Mouse (Mus musculus) kidney, embryonic 15.5 days (tissue): ENCODE measurements at regions not wholly inside any gene's neighbourhood (a gene's known extent, or its start where the extent isn't known, plus 50 kb on each side); places are given as distances from the start of the nearest gene placed in this dataset.
A peak's percentile ranks its signal among the peaks of the same experiment; 100 is the strongest.

Experiments
- ATAC-seq: fragments of 200-750 bp; cut with Nextera tagmentation; replicated peaks from 2 replicates; pipeline ENCODE4 v1.8.0; 2017; ENCODE audit warnings: moderate TSS enrichment; ENCODE audit not compliant: low FRiP score
- H3K27ac ChIP-seq: fragments of 300-500 bp; sonication (generic); 2 replicates; pipeline ENCODE4 v1.5.1; 2015; ENCODE audit warnings: mild to moderate bottlenecking, inconsistent platforms
- H3K27me3 ChIP-seq: fragments of 300-500 bp; sonication (generic); 2 replicates; pipeline ENCODE4 v1.6.1; 2015; ENCODE audit warnings: inconsistent platforms
- H3K36me3 ChIP-seq: fragments of 300-500 bp; sonication (generic); 2 replicates; pipeline ENCODE4 v1.6.1; 2015; ENCODE audit warnings: inconsistent platforms
- H3K4me1 ChIP-seq: fragments of 300-500 bp; sonication (generic); 2 replicates; pipeline ENCODE4 v1.6.1; 2015; ENCODE audit warnings: inconsistent platforms
- H3K4me2 ChIP-seq: fragments of 300-500 bp; sonication (generic); 2 replicates; pipeline ENCODE4 v1.6.1; 2015; ENCODE audit warnings: moderate library complexity, mild to moderate bottlenecking, inconsistent platforms
- H3K4me3 ChIP-seq: fragments of 300-500 bp; sonication (generic); replicated peaks from 2 replicates; pipeline ENCODE4 v1.5.1; 2015; ENCODE audit warnings: mild to moderate bottlenecking, inconsistent platforms
- H3K9ac ChIP-seq: fragments of 300-500 bp; sonication (generic); 2 replicates; pipeline ENCODE4 v1.6.1; 2015; ENCODE audit warnings: mild to moderate bottlenecking, inconsistent platforms
- H3K9me3 ChIP-seq: fragments of 300-500 bp; sonication (generic); replicated peaks from 2 replicates; pipeline ENCODE4 v1.6.1; 2016; ENCODE audit warnings: inconsistent platforms
- WGBS: fragments of 180-500 bp; shearing (Covaris S2); methylation state at CpG from one replicate; pipeline ENCODE4 v1.1.7; 2015; ENCODE audit warnings: mixed read lengths; 5-methylcytosine and 5-hydroxymethylcytosine counted together

DNA sequence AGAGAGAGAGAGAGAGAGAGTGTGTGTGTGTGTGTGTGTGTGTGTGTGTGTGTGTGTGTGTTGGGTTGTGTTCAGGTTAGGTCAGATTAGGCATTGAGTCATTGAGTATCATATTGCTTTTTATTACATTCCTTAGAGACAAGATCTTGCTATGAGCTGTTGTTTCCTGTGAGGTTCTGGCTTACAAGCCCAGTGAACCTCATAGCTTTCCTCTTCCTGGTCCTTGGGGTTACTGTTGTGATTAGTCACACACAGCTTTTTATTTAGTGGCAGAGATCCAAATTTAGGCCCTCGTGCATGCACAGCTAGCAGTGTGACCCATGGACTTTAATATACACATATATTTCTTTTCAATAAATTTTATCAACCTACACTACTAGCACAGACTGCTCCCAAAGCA lies 120.3 kb upstream of the Gm12666 start:
- H3K4me2 ChIP-seq: no peak overlapping the region
- peak; percentile 54; the same call in 1 of the 2 replicates for ATAC-seq

GRCm38 (mm10) chr4:92265878-92266277 lies 74.3 kb upstream of the Gm12666 start:
- no peak overlapping the region for H3K9ac ChIP-seq
- no peak overlapping the region for H3K27ac ChIP-seq
- H3K4me2 ChIP-seq: no peak overlapping the region
- 98% methylated on average over 1 of the region's 1 CpGs for WGBS
- no peak overlapping the region for H3K4me3 ChIP-seq
- H3K36me3 ChIP-seq: no peaks in the 10 kb centered on the region
- no peaks in the 10 kb centered on the region for H3K27me3 ChIP-seq
- no peaks in the 10 kb centered on the region for H3K9me3 ChIP-seq
- ATAC-seq: no peak
- H3K4me1 ChIP-seq: no peaks in the 10 kb centered on the region

More for the DNA sequence above, 120.3 kb upstream of the Gm12666 start:
- Histone ChIP-seq H3K27ac (no peak overlapping the region), H3K9ac (no peak overlapping the region), H3K4me3 (no peak overlapping the region), H3K27me3 (no peaks in the 10 kb centered on the region), H3K9me3 (no peaks in the 10 kb centered on the region), H3K36me3 (no peaks in the 10 kb centered on the region), H3K4me1 (no peaks in the 10 kb centered on the region)
- 29% methylated on average over 1 of the region's 1 CpGs for WGBS

DNA sequence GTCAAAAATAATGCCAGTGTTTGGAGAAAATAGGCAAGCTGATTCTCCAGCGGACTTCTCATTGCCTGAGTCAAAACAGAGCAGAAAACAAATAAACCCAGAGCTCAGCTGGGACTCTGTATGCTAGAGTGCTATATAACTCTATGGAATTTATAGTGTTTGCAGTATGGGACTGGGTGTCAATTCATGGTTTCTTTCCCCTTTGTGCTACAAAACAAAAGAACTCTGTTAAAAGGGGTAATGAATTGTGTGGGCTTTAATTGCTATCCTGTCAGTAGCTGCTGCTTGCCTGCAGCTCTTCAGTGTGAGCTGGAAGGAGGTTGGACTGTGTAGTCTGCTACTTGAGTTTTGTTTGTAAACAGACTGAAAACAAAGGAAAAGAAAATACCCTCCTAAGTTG lies 55.3 kb upstream of the Gm12666 start:
- WGBS: 29% methylated on average over 1 of the region's 1 CpGs
- Histone ChIP-seq H3K9ac (no peak overlapping the region), H3K36me3 (no peaks in the 10 kb centered on the region), H3K4me1 (no peaks in the 10 kb centered on the region), H3K4me3 (no peak overlapping the region), H3K4me2 (no peak overlapping the region), H3K9me3 (no peaks in the 10 kb centered on the region), H3K27me3 (no peaks in the 10 kb centered on the region), H3K27ac (no peak overlapping the region)
- ATAC-seq: no peak
